Mouse (Mus musculus) neural tube, embryonic 15.5 days (tissue): ENCODE measurements around the gene Negr1. TPM values are rescaled to one million over a fixed set of nuclear protein-coding genes. Genes with fewer than 3 reads are reported as not detected.

Experiments
- ATAC-seq: fragments of 200-750 bp; cut with Nextera tagmentation; 2 replicates; pipeline ENCODE4 v1.8.0; 2017; ENCODE audit warnings: mild to moderate bottlenecking, moderate TSS enrichment, moderate library complexity; ENCODE audit not compliant: low FRiP score
- H3K27ac ChIP-seq: fragments of 300-500 bp; sonication (generic); replicated peaks from 2 replicates; pipeline ENCODE4 v1.5.1; 2015; ENCODE audit warnings: mild to moderate bottlenecking, inconsistent platforms
- H3K27me3 ChIP-seq: fragments of 300-500 bp; sonication (generic); replicated peaks from 2 replicates; pipeline ENCODE4 v1.6.1; 2015; ENCODE audit warnings: inconsistent platforms
- H3K36me3 ChIP-seq: fragments of 300-500 bp; sonication (generic); 2 replicates; pipeline ENCODE4 v1.6.1; 2015; ENCODE audit warnings: inconsistent platforms
- H3K4me1 ChIP-seq: fragments of 300-500 bp; sonication (generic); 2 replicates; pipeline ENCODE4 v1.6.1; 2015; ENCODE audit warnings: inconsistent platforms
- H3K4me2 ChIP-seq: fragments of 300-500 bp; sonication (generic); 2 replicates; pipeline ENCODE4 v1.6.1; 2015; ENCODE audit warnings: inconsistent platforms, mild to moderate bottlenecking, moderate library complexity
- H3K4me3 ChIP-seq: fragments of 300-500 bp; sonication (generic); replicated peaks from 2 replicates; pipeline ENCODE4 v1.5.1; 2015; ENCODE audit warnings: mild to moderate bottlenecking, inconsistent platforms
- H3K9ac ChIP-seq: fragments of 300-500 bp; sonication (generic); replicated peaks from 2 replicates; pipeline ENCODE4 v1.6.1; 2015; ENCODE audit warnings: mild to moderate bottlenecking, inconsistent platforms
- H3K9me3 ChIP-seq: fragments of 300-500 bp; sonication (generic); replicated peaks from 2 replicates; pipeline ENCODE4 v1.6.1; 2016; ENCODE audit warnings: inconsistent platforms
- WGBS: fragments of 180-500 bp; shearing (Covaris S2); methylation state at CpG from one replicate; pipeline ENCODE4 v1.1.7; 2015; ENCODE audit warnings: mixed read lengths; 5-methylcytosine and 5-hydroxymethylcytosine counted together
- polyA plus RNA-seq: library from polyadenylated mRNA; unstranded; fragments of >200 nt; fragmentation: Nextera tagmentation; extraction: Ambion mirVana; gene quantifications from 2 replicates; pipeline ENCODE4 v1.2.1, GENCODE M21; 2015

Negr1 gene
- polyA plus RNA-seq, 1 experiment from 2014 or later: 48.6 TPM

- Histone ChIP-seq H3K4me3 (no peak overlapping the region), H3K9ac (no peak overlapping the region), H3K27me3 (no peaks in the 10 kb centered on the region), H3K4me2 (no peak overlapping the region), H3K4me1 (no peaks in the 10 kb centered on the region), H3K9me3 (no peaks in the 10 kb centered on the region), H3K36me3 (no peaks in the 10 kb centered on the region), H3K27ac (no peak overlapping the region)
- 17% methylated on average over 1 of the region's 1 CpGs for WGBS
- peak; percentile 77 for ATAC-seq
Observed at GRCm38 (mm10) chr3:157208966-157209365, 647.4 kb downstream of the Negr1 start.

- Histone ChIP-seq H3K9me3 (no peaks in the 10 kb centered on the region), H3K4me2 (no peak overlapping the region), H3K4me1 (no peaks in the 10 kb centered on the region), H3K4me3 (no peak overlapping the region), H3K36me3 (no peaks in the 10 kb centered on the region), H3K27ac (no peak overlapping the region), H3K27me3 (no peaks in the 10 kb centered on the region), H3K9ac (no peak overlapping the region)
- peak; percentile 26; the same call in 1 of the 2 replicates for ATAC-seq
- WGBS: 68% methylated on average over 2 of the region's 2 CpGs
Observed at GRCm38 (mm10) chr3:157209386-157209785, 647.8 kb downstream of the Negr1 start.

GRCm38 (mm10) chr3:157215937-157216719 is 654.5 kb downstream of the Negr1 start:
- Histone ChIP-seq H3K9ac (no peak overlapping the region), H3K27ac (no peak overlapping the region)
- ATAC-seq: no peak

GRCm38 (mm10) chr3:157217794-157218193 is 656.2 kb downstream of the Negr1 start:
- no peak overlapping the region for H3K9ac ChIP-seq
- H3K4me2 ChIP-seq: no peak overlapping the region
- no peak overlapping the region for H3K4me3 ChIP-seq
- no peaks in the 10 kb centered on the region for H3K27me3 ChIP-seq
- no peak for ATAC-seq
- peaks cover 23% of the 10 kb centered on the region for H3K4me1 ChIP-seq
- H3K27ac ChIP-seq: 0 out of 2 replicates have a peak overlapping the region, but pooled peaks have one; percentile 23
- H3K9me3 ChIP-seq: no peaks in the 10 kb centered on the region
- H3K36me3 ChIP-seq: no peaks in the 10 kb centered on the region
- 33% methylated on average over 2 of the region's 2 CpGs for WGBS

More at GRCm38 (mm10) chr3:157215937-157216719, 654.5 kb downstream of the Negr1 start:
- H3K36me3 ChIP-seq: no peaks in the 10 kb centered on the region
- H3K9me3 ChIP-seq: no peaks in the 10 kb centered on the region
- WGBS: 38% methylated on average over 5 of the region's 5 CpGs
- H3K4me1 ChIP-seq: peaks cover 23% of the 10 kb centered on the region
- H3K4me3 ChIP-seq: no peak overlapping the region
- no peak overlapping the region for H3K4me2 ChIP-seq
- H3K27me3 ChIP-seq: no peaks in the 10 kb centered on the region

- H3K9me3 ChIP-seq: no peaks in the 10 kb centered on the region
- no peak overlapping the region for H3K4me3 ChIP-seq
- H3K27me3 ChIP-seq: no peaks in the 10 kb centered on the region
- H3K9ac ChIP-seq: no peak overlapping the region
- 24% methylated on average over 4 of the region's 4 CpGs for WGBS
- H3K4me1 ChIP-seq: no peaks in the 10 kb centered on the region
- H3K27ac ChIP-seq: no peak overlapping the region
- no peak for ATAC-seq
- no peak overlapping the region for H3K4me2 ChIP-seq
- no peaks in the 10 kb centered on the region for H3K36me3 ChIP-seq
Observed at GRCm38 (mm10) chr3:157224920-157225319, 663.3 kb downstream of the Negr1 start.

- ATAC-seq: peak; percentile 47; the same call in 1 of the 2 replicates
- no peak overlapping the region for H3K4me3 ChIP-seq
Observed at GRCm38 (mm10) chr3:157232723-157233122, 671.1 kb downstream of the Negr1 start.

GRCm38 (mm10) chr3:157240240-157240639 is 678.6 kb downstream of the Negr1 start:
- no peak overlapping the region for H3K27ac ChIP-seq
- no peaks in the 10 kb centered on the region for H3K9me3 ChIP-seq
- no peak overlapping the region for H3K4me2 ChIP-seq
- 76% methylated on average over 1 of the region's 1 CpGs for WGBS
- no peaks in the 10 kb centered on the region for H3K27me3 ChIP-seq
- no peak overlapping the region for H3K4me3 ChIP-seq
- H3K9ac ChIP-seq: no peak overlapping the region
- no peak for ATAC-seq
- H3K36me3 ChIP-seq: no peaks in the 10 kb centered on the region
- no peaks in the 10 kb centered on the region for H3K4me1 ChIP-seq

More at GRCm38 (mm10) chr3:157232723-157233122, 671.1 kb downstream of the Negr1 start:
- Histone ChIP-seq H3K4me2 (no peak overlapping the region), H3K27me3 (no peaks in the 10 kb centered on the region), H3K4me1 (no peaks in the 10 kb centered on the region; the same call in 1 of the 2 replicates), H3K27ac (no peak overlapping the region), H3K9me3 (no peaks in the 10 kb centered on the region), H3K36me3 (no peaks in the 10 kb centered on the region), H3K9ac (no peak overlapping the region)
- WGBS: 38% methylated on average over 5 of the region's 5 CpGs

GRCm38 (mm10) chr3:157255446-157255845 is 693.9 kb downstream of the Negr1 start:
- Histone ChIP-seq H3K36me3 (no peaks in the 10 kb centered on the region), H3K9ac (no peak overlapping the region), H3K4me1 (0 out of 2 replicates have a peak, but pooled peaks cover 3% of the 10 kb centered on the region), H3K4me3 (no peak overlapping the region), H3K9me3 (no peaks in the 10 kb centered on the region), H3K4me2 (no peak overlapping the region), H3K27me3 (no peaks in the 10 kb centered on the region), H3K27ac (no peak overlapping the region)
- ATAC-seq: no peak
- 63% methylated on average over 1 of the region's 1 CpGs for WGBS

- ATAC-seq: no peak
- H3K4me1 ChIP-seq: 0 out of 2 replicates have a peak, but pooled peaks cover 3% of the 10 kb centered on the region
- H3K9ac ChIP-seq: no peak overlapping the region
- WGBS: 52% methylated on average over 3 of the region's 3 CpGs
- H3K4me3 ChIP-seq: no peak overlapping the region
- H3K4me2 ChIP-seq: no peak overlapping the region
- H3K27me3 ChIP-seq: no peaks in the 10 kb centered on the region
- H3K27ac ChIP-seq: no peak overlapping the region
- H3K36me3 ChIP-seq: no peaks in the 10 kb centered on the region
- H3K9me3 ChIP-seq: no peaks in the 10 kb centered on the region
Observed at GRCm38 (mm10) chr3:157255863-157256262, 694.3 kb downstream of the Negr1 start.

GRCm38 (mm10) chr3:157268742-157269141 is 707.1 kb downstream of the Negr1 start:
- 54% methylated on average over 4 of the region's 4 CpGs for WGBS
- no peak overlapping the region for H3K4me3 ChIP-seq
- no peak overlapping the region for H3K27ac ChIP-seq

GRCm38 (mm10) chr3:157272379-157272778 is 710.8 kb downstream of the Negr1 start:
- no peak overlapping the region for H3K4me2 ChIP-seq
- no peaks in the 10 kb centered on the region for H3K27me3 ChIP-seq
- no peak for ATAC-seq
- no peaks in the 10 kb centered on the region for H3K9me3 ChIP-seq
- no peaks in the 10 kb centered on the region for H3K4me1 ChIP-seq
- H3K27ac ChIP-seq: no peak overlapping the region
- H3K36me3 ChIP-seq: no peaks in the 10 kb centered on the region
- no peak overlapping the region for H3K4me3 ChIP-seq
- no peak overlapping the region for H3K9ac ChIP-seq

More at GRCm38 (mm10) chr3:157268742-157269141, 707.1 kb downstream of the Negr1 start:
- no peak overlapping the region for H3K4me2 ChIP-seq
- no peaks in the 10 kb centered on the region for H3K27me3 ChIP-seq
- H3K4me1 ChIP-seq: no peaks in the 10 kb centered on the region
- no peaks in the 10 kb centered on the region for H3K36me3 ChIP-seq
- H3K9me3 ChIP-seq: no peaks in the 10 kb centered on the region
- H3K9ac ChIP-seq: no peak overlapping the region
- ATAC-seq: peak; percentile 55; the same call in 1 of the 2 replicates

- H3K9ac ChIP-seq: no peak overlapping the region
- H3K27ac ChIP-seq: no peak overlapping the region
- 94% methylated on average over 1 of the region's 1 CpGs for WGBS
- no peak overlapping the region for H3K4me3 ChIP-seq
- no peaks in the 10 kb centered on the region for H3K36me3 ChIP-seq
- no peak for ATAC-seq
- no peaks in the 10 kb centered on the region for H3K9me3 ChIP-seq
- no peaks in the 10 kb centered on the region for H3K4me1 ChIP-seq
- H3K27me3 ChIP-seq: no peaks in the 10 kb centered on the region
- H3K4me2 ChIP-seq: no peak overlapping the region
Observed at GRCm38 (mm10) chr3:157274143-157274542, 712.5 kb downstream of the Negr1 start.
